Mouse (Mus musculus): ENCODE measurements around the gene Tlr12.

- TF ChIP-seq POLR2A (IDR thresholded peaks at IDR 0.05; ENCODE audit: extremely low read depth, insufficient read depth, low read length) (no peak), CTCF (IDR thresholded peaks at IDR 0.05; ENCODE audit: extremely low read depth, insufficient read depth, low read length) (no peak)
These were observed 27.5 kb upstream of the Tlr12 start for GRCm38 (mm10) chr4:128645896-128646295.
